Mouse (Mus musculus) heart, postnatal 0 days (tissue): ENCODE data around the gene Zfp324. TPM values are rescaled to one million over a fixed set of nuclear protein-coding genes. Genes with fewer than 3 reads are reported as not detected.
"Not testable (repeated sequence)": the region's sequence is repeated elsewhere in the genome, so short reads cannot be mapped to it uniquely, and the experiment has no call there.

ENCODE experiments used
- ATAC-seq: fragments of 200-750 bp; cut with Nextera tagmentation; 2 replicates; pipeline ENCODE4 v1.8.0; 2017; ENCODE audit warnings: low read depth, moderate number of reproducible peaks, moderate library complexity; ENCODE audit not compliant: insufficient read depth
- DNase-seq: peaks from one replicate; pipeline ENCODE4 v3.0.0-alpha.2; 2016; ENCODE audit warnings: low spot score
- H3K27ac ChIP-seq: fragments of 300-500 bp; sonication (generic); 2 replicates; pipeline ENCODE4 v1.5.1; 2014; ENCODE audit warnings: low read depth, mild to moderate bottlenecking
- H3K27me3 ChIP-seq: fragments of 300-500 bp; sonication (generic); 2 replicates; pipeline ENCODE4 v1.6.1; 2014; ENCODE audit warnings: low read length, mixed read lengths; ENCODE audit not compliant: control insufficient read depth, insufficient read depth
- H3K36me3 ChIP-seq: fragments of 300-500 bp; sonication (generic); replicated peaks from 2 replicates; pipeline ENCODE4 v1.6.1; 2014; ENCODE audit warnings: low read length, mixed read lengths; ENCODE audit not compliant: control insufficient read depth, insufficient read depth
- H3K4me1 ChIP-seq: fragments of 300-500 bp; sonication (generic); 2 replicates; pipeline ENCODE4 v1.6.1; 2014; ENCODE audit warnings: antibody characterized with exemption; ENCODE audit not compliant: control insufficient read depth, insufficient read depth
- H3K4me2 ChIP-seq: fragments of 300-500 bp; sonication (generic); 2 replicates; pipeline ENCODE4 v1.6.1; 2014; ENCODE audit warnings: low read depth, mild to moderate bottlenecking, low read length, moderate library complexity
- H3K4me3 ChIP-seq: fragments of 300-500 bp; sonication (generic); 2 replicates; pipeline ENCODE4 v1.5.1; 2014; ENCODE audit warnings: low read depth, low read length
- H3K9ac ChIP-seq: fragments of 300-500 bp; sonication (generic); replicated peaks from 2 replicates; pipeline ENCODE4 v1.6.1; 2014; ENCODE audit warnings: low read depth, low read length, mixed read lengths
- H3K9me3 ChIP-seq: fragments of 300-500 bp; sonication (generic); replicated peaks from 2 replicates; pipeline ENCODE4 v1.6.1; 2016; ENCODE audit warnings: low read length; ENCODE audit not compliant: control insufficient read depth
- CTCF ChIP-seq: IDR thresholded peaks from 2 replicates; pipeline ENCODE4 v1.5.1; 2016; ENCODE audit warnings: antibody characterized with exemption, control low read depth, low read depth
- EP300 ChIP-seq: IDR thresholded peaks from 2 replicates; pipeline ENCODE4 v1.6.1; 2016; ENCODE audit warnings: antibody characterized with exemption, low read depth
- WGBS: fragments of 180-500 bp; shearing (Covaris S2); extraction: QIAGEN DNeasy Blood & Tissue Kit; methylation state at CpG from one replicate; pipeline ENCODE4 v1.1.7; 2014; 5-methylcytosine and 5-hydroxymethylcytosine counted together
- polyA plus RNA-seq: library from polyadenylated mRNA; unstranded; fragments of >200 nt; fragmentation: Nextera tagmentation; extraction: Ambion mirVana; gene quantifications from 2 replicates; pipeline ENCODE4 v1.2.1, GENCODE M21; 2015
- total RNA-seq: library from RNA; depleted of rRNA; stranded (reverse); fragments of >200 nt; gene quantifications from 2 replicates; pipeline ENCODE4 v1.2.3, GENCODE M21; 2014; ENCODE audit warnings: low replicate concordance

Zfp324 gene
- total and polyA plus RNA-seq, 2 experiments from 2014 or later: 4.2 to 10.9 TPM

GRCm38 (mm10) chr7:12926316-12926715, 39.3 kb upstream of the Zfp324 start:
- Histone ChIP-seq H3K36me3 (peaks cover 44% of the 10 kb centered on the region), H3K27ac (no peak overlapping the region), H3K9ac (no peak overlapping the region), H3K9me3 (no peaks in the 10 kb centered on the region), H3K4me2 (no peak overlapping the region), H3K27me3 (no peaks in the 10 kb centered on the region), H3K4me3 (no peak overlapping the region), H3K4me1 (peaks cover 16% of the 10 kb centered on the region)
- ATAC-seq: no peak
- WGBS: 81% methylated on average over 7 of the region's 7 CpGs
- DNase-seq: no peak
- TF ChIP-seq EP300 (no peak), CTCF (no peak)

- TF ChIP-seq CTCF (no peak), EP300 (no peak)
- Histone ChIP-seq H3K4me2 (peak within 1 kb of the TSS; percentile 73), H3K36me3 (peaks cover 44% of the 10 kb centered on the region), H3K27ac (no peak within 1 kb of the TSS), H3K4me3 (peak within 1 kb of the TSS; percentile 39), H3K27me3 (no peaks in the 10 kb centered on the region), H3K9ac (peak within 1 kb of the TSS; percentile 37; the same call in 1 of the 2 replicates), H3K9me3 (no peaks in the 10 kb centered on the region), H3K4me1 (peaks cover 16% of the 10 kb centered on the region)
- DNase-seq (no peak), ATAC-seq (no peak)
- 43% methylated on average over 8 of the region's 8 CpGs for WGBS
Measured at GRCm38 (mm10) chr7:12927191-12927680, 38.4 kb upstream of the Zfp324 start, which contains the start of gene Rnf225. TSS of gene Rnf225 (plus strand) at chr7:12927416.

GRCm38 (mm10) chr7:12927693-12928589, 37.7 kb upstream of the Zfp324 start:
- ATAC-seq (peak; percentile 45), DNase-seq (peak; percentile 17)
- Histone ChIP-seq H3K9me3 (no peaks in the 10 kb centered on the region), H3K4me2 (peak overlapping the region; percentile 73), H3K9ac (peak overlapping the region; percentile 37; the same call in 1 of the 2 replicates), H3K4me3 (peak overlapping the region; percentile 39), H3K27ac (no peak overlapping the region), H3K27me3 (no peaks in the 10 kb centered on the region), H3K36me3 (peaks cover 44% of the 10 kb centered on the region), H3K4me1 (peaks cover 13% of the 10 kb centered on the region)
- WGBS: 11% methylated on average over 63 of the region's 65 CpGs
- TF ChIP-seq CTCF (no peak), EP300 (no peak)

GRCm38 (mm10) chr7:12933615-12934140, 32.0 kb upstream of the Zfp324 start:
- WGBS: 71% methylated on average over 4 of the region's 4 CpGs
- DNase-seq: no peak
- Histone ChIP-seq H3K4me2 (no peak overlapping the region), H3K4me3 (no peak overlapping the region), H3K27ac (no peak overlapping the region), H3K27me3 (no peaks in the 10 kb centered on the region), H3K4me1 (0 out of 2 replicates have a peak, but pooled peaks cover under 1% of the 10 kb centered on the region), H3K36me3 (no peaks in the 10 kb centered on the region), H3K9ac (no peak overlapping the region), H3K9me3 (no peaks in the 10 kb centered on the region)
- TF ChIP-seq EP300 (no peak), CTCF (no peak)
- ATAC-seq: no peak

- H3K4me1 ChIP-seq: no peaks in the 10 kb centered on the region
- no peak for TF ChIP-seq EP300
- TF ChIP-seq CTCF: no peak
- DNase-seq (no peak), ATAC-seq (no peak)
- no peak overlapping the region for H3K4me2 ChIP-seq
- no peaks in the 10 kb centered on the region for H3K36me3 ChIP-seq
- H3K4me3 ChIP-seq: no peak overlapping the region
- WGBS: 59% methylated on average over 3 of the region's 3 CpGs
- H3K27me3 ChIP-seq: no peaks in the 10 kb centered on the region
- no peak overlapping the region for H3K27ac ChIP-seq
- no peaks in the 10 kb centered on the region for H3K9me3 ChIP-seq
- H3K9ac ChIP-seq: no peak overlapping the region
Measured at GRCm38 (mm10) chr7:12934808-12935207, 30.8 kb upstream of the Zfp324 start.

GRCm38 (mm10) chr7:12937254-12937803, 28.3 kb upstream of the Zfp324 start:
- H3K36me3 ChIP-seq, H3K9ac ChIP-seq, DNase-seq, H3K9me3 ChIP-seq, H3K4me1 ChIP-seq, H3K27ac ChIP-seq, ATAC-seq, H3K27me3 ChIP-seq, H3K4me3 ChIP-seq, H3K4me2 ChIP-seq: not testable (repeated sequence)
- WGBS: 78% methylated on average over 4 of the region's 4 CpGs
